Mouse (Mus musculus) G1E (cell line): ENCODE data around the gene Spg7.

Experiments used
- CTCF ChIP-seq: IDR thresholded peaks from 2 replicates; pipeline ENCODE4 v1.5.1; 2012; ENCODE audit warnings: low read depth, low read length, inconsistent platforms, mixed read lengths
- GATA1 ChIP-seq: IDR thresholded peaks from 2 replicates; pipeline ENCODE4 v1.6.1; 2012; ENCODE audit warnings: borderline replicate concordance, low read length, inconsistent platforms, mixed read lengths
- POLR2AphosphoS5 ChIP-seq: IDR thresholded peaks from 2 replicates; pipeline ENCODE4 v1.6.1; 2012; ENCODE audit warnings: low read depth, low read length, inconsistent platforms; ENCODE audit not compliant: insufficient replicate concordance
- TAL1 ChIP-seq: conservative IDR thresholded peaks from 2 replicates; pipeline ENCODE4 v1.6.1; 2012; ENCODE audit warnings: low read depth, low read length, inconsistent platforms, mixed read lengths

- TF ChIP-seq POLR2AphosphoS5, result no peak
- no peak for TF ChIP-seq CTCF
- TF ChIP-seq TAL1, result no peak
- no peak for TF ChIP-seq GATA1
Measured at GRCm38 (mm10) chr8:123131041-123131440, 68.3 kb downstream of the Spg7 start.
